Mouse (Mus musculus): ENCODE data around the gene Nf1.

Nf1 gene

GRCm38 (mm10) chr11:79529736-79530135 lies 190.2 kb downstream of the Nf1 start:
- DNase-seq, result no peak

GRCm38 (mm10) chr11:79530333-79530761 lies 190.9 kb downstream of the Nf1 start, which contains the start of the genes Evi2 and Evi2a:
Gene Evi2, minus strand, starts transcription at chr11:79530589.
Gene Evi2a, minus strand, starts transcription at chr11:79530609.
- DNase-seq, result no peak

DNA sequence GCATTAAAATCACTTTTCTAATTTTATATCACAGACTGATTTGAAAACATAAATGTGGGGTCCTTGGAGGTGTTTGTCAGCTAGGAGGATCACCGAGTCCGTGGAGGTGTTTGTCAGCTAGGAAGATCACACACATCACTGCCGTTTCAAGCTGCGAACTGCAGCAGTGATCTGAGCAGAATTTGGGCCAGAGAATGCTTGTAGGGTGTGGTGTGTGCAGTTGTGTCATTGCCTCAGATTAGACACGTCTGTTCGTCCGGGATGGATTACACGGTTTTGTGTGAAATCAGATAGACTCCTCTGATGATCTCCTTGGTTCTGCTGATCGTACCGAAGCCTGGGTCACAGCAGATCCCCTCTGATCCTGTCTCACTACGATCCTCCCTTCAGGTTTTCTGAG lies 191.3 kb downstream of the Nf1 start:
- DNase-seq, result no peak

GRCm38 (mm10) chr11:79531485-79531884 lies 192.0 kb downstream of the Nf1 start:
- no peak for DNase-seq

GRCm38 (mm10) chr11:79533311-79533710 lies 193.8 kb downstream of the Nf1 start:
- DNase-seq, result no peak

- DNase-seq, result peak in 1 of 2 experiments; percentile 17
These were observed 194.6 kb downstream of the Nf1 start for GRCm38 (mm10) chr11:79533950-79534690.

DNA sequence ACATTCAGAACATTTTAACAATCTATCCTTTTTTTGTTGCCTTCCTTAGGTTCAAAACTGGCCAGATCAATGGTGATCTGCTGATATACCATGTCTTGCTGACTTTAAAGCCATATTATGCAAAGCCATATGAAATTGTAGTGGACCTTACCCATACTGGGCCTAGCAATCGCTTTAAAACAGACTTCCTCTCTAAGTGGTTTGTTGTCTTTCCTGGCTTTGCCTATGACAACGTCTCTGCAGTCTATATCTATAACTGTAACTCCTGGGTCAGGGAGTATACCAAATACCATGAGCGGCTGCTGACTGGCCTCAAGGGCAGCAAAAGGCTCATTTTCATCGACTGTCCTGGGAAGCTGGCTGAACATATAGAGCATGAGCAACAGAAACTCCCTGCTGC lies 196.1 kb downstream of the Nf1 start:
- no peak for DNase-seq

GRCm38 (mm10) chr11:79536293-79536692 lies 196.8 kb downstream of the Nf1 start:
- no peak for DNase-seq

DNA sequence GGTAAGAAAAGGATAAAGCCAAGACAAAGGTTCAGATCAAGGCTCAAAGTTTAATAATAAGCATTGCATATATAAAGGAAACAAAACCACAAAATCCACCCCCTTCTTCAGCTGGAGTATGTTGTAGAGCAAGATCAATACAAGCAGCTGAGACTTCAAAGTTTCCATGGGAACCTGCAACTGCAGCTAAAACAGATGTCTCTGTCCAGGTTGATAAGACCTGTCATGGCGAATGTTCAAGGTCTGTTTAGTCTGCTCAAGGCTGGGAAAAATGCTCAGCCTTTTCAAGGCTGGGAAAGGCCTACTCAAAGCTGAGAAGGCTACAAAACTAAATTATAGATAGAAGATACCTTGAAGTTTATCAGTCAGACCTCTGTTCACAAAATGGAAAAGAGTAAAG lies 213.1 kb downstream of the Nf1 start:
- no peak for DNase-seq

DNA sequence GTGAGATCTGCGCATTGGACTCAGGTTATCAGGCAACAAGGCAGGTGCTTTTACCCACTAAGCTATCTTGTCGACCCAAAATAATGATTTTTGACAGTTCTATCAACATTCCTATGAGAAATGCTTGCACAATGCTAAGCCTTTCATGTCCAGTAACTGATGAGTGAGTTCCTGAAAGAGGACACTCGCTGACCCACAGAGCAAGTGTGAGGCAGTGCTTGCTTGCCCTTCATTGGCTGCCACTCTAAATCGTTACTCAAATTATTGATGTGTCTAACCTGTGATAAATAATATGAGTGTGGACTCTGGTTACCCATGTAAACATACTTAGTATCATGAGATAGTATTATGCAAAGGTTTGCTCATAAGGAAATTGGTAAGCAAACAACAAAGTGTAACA lies 221.0 kb downstream of the Nf1 start:
- DNase-seq, result no peak

DNA sequence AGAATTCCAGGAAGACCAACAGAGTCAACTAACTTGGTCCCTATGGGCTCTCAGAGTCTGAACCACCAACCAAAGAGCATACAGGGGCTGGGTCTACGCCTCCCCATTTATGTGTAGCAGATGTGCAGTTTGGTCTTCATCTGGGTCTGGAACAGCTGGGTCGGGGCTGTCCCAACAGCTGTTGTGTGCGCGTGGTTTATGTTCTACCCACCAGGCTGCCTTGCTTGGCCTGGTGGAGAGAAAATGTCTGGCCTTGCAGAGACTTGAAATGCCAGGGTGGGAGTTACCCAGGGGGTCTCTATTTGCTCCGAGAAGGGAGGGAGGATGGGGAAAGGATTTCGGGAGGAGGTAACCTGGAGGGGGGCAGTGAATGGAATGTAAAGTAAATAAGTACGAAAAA lies 224.0 kb downstream of the Nf1 start:
- no peak for DNase-seq

DNA sequence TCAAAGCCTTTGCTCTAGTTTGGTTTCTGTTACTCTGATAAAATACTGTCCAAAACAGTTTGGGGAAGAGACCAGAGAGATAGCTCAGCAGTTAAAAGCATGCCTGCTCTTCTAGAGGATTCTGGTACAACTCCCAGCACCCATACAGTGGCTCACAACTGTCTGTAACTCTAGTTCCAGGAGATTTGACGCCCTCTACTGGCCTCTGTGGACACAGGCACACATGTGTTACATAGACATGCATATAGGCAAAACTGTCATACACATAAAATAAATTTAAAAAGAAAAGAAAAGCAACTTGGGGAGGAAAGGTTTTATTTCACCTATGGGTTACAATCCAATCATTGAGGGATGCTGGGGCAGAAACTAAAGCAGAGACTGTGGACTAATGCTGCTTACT lies 227.5 kb downstream of the Nf1 start:
- no peak for DNase-seq

- no peak for DNase-seq
These were observed 228.9 kb downstream of the Nf1 start for GRCm38 (mm10) chr11:79568197-79568911.

DNA sequence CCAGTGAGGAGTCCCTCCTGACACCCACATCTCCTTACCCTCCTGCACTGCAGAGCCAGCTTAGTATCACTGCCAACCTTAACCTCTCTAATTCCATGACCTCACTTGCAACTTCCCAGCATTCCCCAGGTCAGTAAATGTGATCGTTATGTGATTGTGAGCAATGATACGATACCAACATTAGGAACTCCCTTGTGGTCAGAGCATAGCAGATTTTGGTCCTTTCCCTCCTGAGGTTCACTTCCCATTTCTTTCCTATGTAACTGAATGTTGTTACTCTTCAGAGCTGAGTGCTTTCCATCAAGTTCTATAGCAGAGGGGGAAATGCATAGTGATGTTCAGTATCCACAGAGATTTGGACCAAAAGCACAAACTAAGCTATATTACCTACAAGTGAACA lies 230.8 kb downstream of the Nf1 start:
- no peak for DNase-seq

GRCm38 (mm10) chr11:79573836-79574235 lies 234.3 kb downstream of the Nf1 start:
- no peak for DNase-seq

DNA sequence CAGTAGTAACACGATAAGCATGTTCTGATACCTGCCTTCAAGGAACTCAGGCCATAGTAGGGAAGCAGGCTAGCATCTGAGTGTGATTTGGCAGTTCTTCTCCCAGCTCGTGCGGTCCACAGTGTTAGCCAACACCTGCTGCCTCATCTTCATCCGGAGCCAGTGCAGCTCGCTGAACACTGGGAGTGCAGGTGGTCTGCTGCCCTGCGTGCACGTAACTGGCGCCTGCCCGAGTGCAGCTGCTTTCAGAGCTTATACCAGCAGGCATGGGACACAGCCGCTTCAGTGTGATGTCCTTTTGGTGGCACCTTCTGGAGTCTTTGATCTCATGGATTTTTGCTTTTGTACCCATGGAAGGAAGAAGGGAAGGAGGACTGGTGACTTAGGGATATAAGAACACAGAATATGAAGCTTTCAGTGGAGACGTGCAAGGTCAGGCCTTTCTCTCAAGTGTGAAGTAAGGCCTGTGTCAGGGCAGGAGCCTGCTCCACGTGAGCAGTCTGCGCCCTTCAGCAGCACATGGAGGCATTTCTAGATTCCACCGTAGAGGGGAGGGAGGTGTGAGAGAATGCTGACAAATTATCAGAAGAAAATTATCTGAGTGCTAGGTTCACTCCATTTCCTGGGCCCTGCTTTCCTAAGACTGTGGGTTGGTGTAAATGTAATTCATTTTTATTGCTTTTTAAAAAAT lies 236.0 kb downstream of the Nf1 start:
- no peak for DNase-seq

DNA sequence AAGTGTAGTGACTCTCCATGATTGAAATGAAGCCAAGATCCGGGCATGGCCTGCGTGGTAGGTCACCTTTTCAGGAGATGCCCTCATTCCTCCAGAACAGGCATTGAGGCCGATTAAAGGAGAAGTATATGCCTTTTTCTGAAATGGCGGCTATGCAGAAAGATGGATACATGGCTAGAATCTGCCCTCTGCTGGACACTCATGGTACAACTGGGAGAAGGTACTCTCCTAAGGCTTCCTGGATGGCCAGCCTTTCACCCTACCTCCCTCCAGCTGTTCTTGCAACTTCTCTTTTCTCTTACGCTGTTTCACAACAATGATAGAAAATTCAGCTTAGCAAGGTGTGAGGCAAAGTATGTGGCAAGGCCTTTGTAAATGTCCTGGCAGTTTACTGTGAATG lies 238.2 kb downstream of the Nf1 start:
- DNase-seq, result peak; percentile 52 to 83

DNA sequence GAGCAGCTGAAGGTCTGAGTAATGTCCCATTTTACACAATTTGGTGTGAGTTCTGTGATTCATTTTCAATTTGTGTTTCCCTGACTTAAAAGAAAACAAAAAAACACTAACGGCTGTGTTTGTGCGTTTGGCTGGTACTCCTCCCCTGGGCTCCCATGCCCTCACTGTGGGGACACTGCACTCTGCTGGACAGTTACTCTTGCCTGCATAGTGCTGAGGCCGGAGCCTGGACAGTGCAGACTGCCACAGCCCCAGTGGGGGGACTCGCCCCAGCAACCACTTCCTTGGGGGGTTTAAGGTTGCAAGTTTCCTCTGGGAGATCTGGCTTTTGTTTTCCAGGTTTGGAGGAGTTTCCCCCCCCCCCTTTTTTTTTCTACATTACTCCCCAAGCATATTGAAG lies 241.2 kb downstream of the Nf1 start:
- no peak for DNase-seq

DNA sequence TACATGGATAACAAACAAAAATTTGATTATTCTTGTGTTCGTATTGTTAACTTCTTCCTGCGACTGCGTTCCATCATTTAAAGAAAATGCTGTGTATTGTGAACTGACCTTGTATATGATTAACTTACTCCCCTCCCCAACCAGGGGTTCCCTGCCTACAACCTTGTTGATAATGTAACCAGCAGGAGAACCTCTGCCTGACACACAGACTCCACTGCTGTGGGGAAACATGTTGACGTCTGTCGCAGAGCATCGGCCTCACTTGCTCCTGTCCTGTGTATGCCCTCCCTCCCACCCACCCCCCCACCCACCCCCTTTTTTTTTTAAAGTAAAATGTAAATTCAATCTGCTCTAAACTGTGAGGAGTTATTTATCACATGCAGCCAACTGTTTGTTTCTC lies 241.8 kb downstream of the Nf1 start:
- DNase-seq, result no peak

DNA sequence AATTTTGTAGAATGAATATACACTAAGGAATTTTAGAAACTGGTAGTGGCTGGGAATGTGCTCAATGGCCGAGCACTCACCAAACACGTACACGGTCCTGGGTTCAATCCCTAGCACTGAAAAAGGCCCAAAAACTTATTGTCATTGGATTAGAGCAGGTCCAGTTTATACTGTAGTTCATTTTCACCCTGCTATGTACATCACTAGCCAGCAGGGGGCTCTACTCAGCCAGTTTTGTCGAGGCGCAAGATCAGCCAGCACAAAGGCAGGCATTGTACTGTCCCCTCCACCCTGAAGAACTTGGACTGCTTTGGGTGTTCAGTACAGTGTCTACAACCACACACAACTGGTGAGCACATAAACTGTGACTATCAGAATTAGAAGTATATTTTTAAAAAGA lies 244.7 kb downstream of the Nf1 start:
- DNase-seq, result peak; percentile 26 to 65

- no peak for DNase-seq
These were observed 250.0 kb downstream of the Nf1 start for GRCm38 (mm10) chr11:79589317-79590075.

DNA sequence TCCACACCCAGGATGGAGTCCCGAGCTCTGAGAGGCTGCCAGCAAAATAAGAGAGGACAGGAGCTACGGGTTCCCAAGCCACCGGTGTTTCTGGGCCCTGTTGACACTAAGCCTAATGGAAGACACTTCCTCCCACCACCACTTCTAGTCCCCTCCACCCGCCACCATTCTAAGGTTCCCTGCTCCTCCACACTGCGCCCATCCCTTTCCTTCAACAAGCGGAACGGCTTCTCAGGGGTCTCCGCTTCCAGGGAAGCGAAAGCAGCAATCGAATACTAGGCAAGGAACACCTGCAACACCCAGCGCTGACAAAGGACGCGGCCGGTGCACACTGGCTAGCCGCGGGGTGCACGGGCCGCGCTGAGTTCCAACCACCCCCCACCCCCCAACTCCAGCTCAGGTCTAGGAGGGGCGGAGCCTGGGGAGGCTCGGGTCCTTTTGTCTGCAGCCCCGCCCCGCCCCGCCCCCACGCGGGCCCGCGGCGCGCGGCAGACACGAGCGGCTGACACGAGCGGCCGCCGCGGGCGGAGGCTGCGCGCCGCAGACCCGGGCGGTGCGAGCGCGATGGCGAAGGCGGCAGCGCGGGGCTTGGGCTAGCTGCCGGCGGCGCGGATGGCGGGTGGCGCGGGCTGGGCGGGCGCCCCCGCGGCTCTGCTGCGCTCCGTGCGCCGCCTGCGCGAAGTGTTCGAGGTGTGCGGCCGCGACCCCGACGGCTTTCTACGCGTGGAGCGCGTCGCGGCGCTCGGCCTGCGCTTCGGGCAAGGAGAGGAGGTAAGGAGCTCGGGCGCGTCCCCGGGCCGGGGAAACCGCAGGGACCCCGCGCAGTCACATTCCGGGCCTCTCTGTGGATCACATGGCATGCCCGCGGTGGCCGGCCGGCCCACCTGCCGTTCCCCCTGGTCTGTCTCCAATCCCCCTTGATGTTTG lies 251.4 kb downstream of the Nf1 start, which contains the start of gene Rab11fip4:
Gene Rab11fip4, plus strand, starts transcription at position 549 of the 927 bp plus-strand sequence.
- no peak for DNase-seq

Measured in kidney, adult 8-10 months (tissue).